11 mouse cellular contexts compared by ENCODE assay signal in genomic region chr11:95827168-95827447, GRCm38 (mm10). TPM values are rescaled to one million over a fixed set of nuclear protein-coding genes. Genes with fewer than 3 reads are reported as not detected.
DNase-seq lines count a peak whose midpoint lies in the region; ATAC-seq and TF ChIP-seq lines count a peak whose summit lies in the region.
"Had no signal": no experiment of that assay in that cellular context is flagged by ENCODE, and none has a peak within 500 bp of the region (broad histone marks: within the 10 kb centered on the region; RNA-seq: fewer than 3 reads in every experiment).

No protein-coding gene starts in this region.

- H3K4me1 ChIP-seq in heart, embryonic 16.5 days (ENCODE audit: control insufficient read depth, insufficient read depth, low read length), result peaks cover 35% of the 10 kb centered on the region
- peaks cover 52% of the 10 kb centered on the region for H3K4me1 ChIP-seq in heart, embryonic 10.5 days
- H3K4me1 ChIP-seq in MEL (ENCODE audit: control insufficient read depth in 1 of 2, insufficient read depth in 2 of 2, low read length in 2 of 2), result peaks cover 29 to 44% of the 10 kb centered on the region in 2 experiments
- H3K4me1 ChIP-seq in liver, embryonic 16.5 days (ENCODE audit: control insufficient read depth, low read depth, low read length), result peaks cover 57% of the 10 kb centered on the region

- peak in 1 of 2 experiments; percentile 26; a peak in 1 of 4 replicates for TF ChIP-seq EP300 in MEL (IDR thresholded peaks at IDR 0.05; ENCODE audit: low read depth in 1 of 2, low read length in 2 of 2)

- ATAC-seq in heart, embryonic 16.5 days (replicated peaks; ENCODE audit: extremely low read depth, insufficient read depth, low FRiP score), result no peak
- no peak for ATAC-seq in liver, embryonic 16.5 days (ENCODE audit: low read depth)
- ATAC-seq: midbrain, embryonic 15.5 days had no signal

- peak overlapping the region; percentile 51 for H3K27ac ChIP-seq in heart, embryonic 16.5 days (ENCODE audit: low read length)
- no peak overlapping the region for H3K27ac ChIP-seq in heart, embryonic 10.5 days
- H3K27ac ChIP-seq in MEL (ENCODE audit: control insufficient read depth, low read depth, low read length), result peak overlapping the region; percentile 8
- H3K27ac ChIP-seq in liver, embryonic 16.5 days (ENCODE audit: low read length), result peak overlapping the region; percentile 83
- H3K27ac ChIP-seq: limb, embryonic 15.5 days; macrophage; midbrain, embryonic 15.5 days had no signal

- TF ChIP-seq RAD21 in MEL (IDR thresholded peaks at IDR 0.05; ENCODE audit: low read depth, low read length), result no peak

- WGBS in heart, embryonic 16.5 days, result 19% methylated on average over 3 of the region's 3 CpGs
- 23% methylated on average over 3 of the region's 3 CpGs for WGBS in heart, embryonic 10.5 days
- WGBS in liver, embryonic 16.5 days (ENCODE audit: insufficient replicate concordance), result 8% methylated on average over 3 of the region's 3 CpGs

- peak overlapping the region; percentile 50; the same call in 1 of the 2 replicates for H3K9ac ChIP-seq in heart, embryonic 16.5 days (ENCODE audit: low read length)
- peak overlapping the region; percentile 4; the same call in 1 of the 2 replicates for H3K9ac ChIP-seq in MEL (ENCODE audit: control insufficient read depth, low read depth, low read length, poor library complexity, severe bottlenecking)
- peak overlapping the region; percentile 55 for H3K9ac ChIP-seq in liver, embryonic 16.5 days (ENCODE audit: low read depth, low read length)
- H3K9ac ChIP-seq: limb, embryonic 15.5 days; midbrain, embryonic 15.5 days had no signal

- TF ChIP-seq CTCF in MEL (IDR thresholded peaks at IDR 0.05 in 2 of 3, conservative IDR thresholded peaks at IDR 0.05 in 1 of 3; ENCODE audit: control insufficient read depth in 1 of 3, insufficient read depth in 1 of 3, low read depth in 2 of 3, low read length in 3 of 3, poor library complexity in 1 of 3, severe bottlenecking in 1 of 3), result no peak

- H3K27me3 ChIP-seq in heart, embryonic 16.5 days (ENCODE audit: control insufficient read depth, insufficient read depth, low read length), result peaks cover 36% of the 10 kb centered on the region
- peaks cover 81% of the 10 kb centered on the region for H3K27me3 ChIP-seq in heart, embryonic 10.5 days (ENCODE audit: insufficient read depth, poor library complexity, severe bottlenecking)
- H3K27me3 ChIP-seq in MEL (ENCODE audit: control insufficient read depth in 1 of 2, insufficient read depth in 2 of 2, low read length in 2 of 2), result no peaks in the 10 kb centered on the region
- peaks cover 45% of the 10 kb centered on the region for H3K27me3 ChIP-seq in liver, embryonic 16.5 days (ENCODE audit: control insufficient read depth, insufficient read depth, low read depth, low read length)

- DNase-seq in heart, embryonic 10.5 days (ENCODE audit: low spot score), result no peak
- DNase-seq in ES-CJ7 (ENCODE audit: low read depth, low spot score), result peak; percentile 37
- DNase-seq in MEL (ENCODE audit: low read depth, low spot score), result no peak
- no peak for DNase-seq in layer of hippocampus, adult 9-11 months
- DNase-seq in layer of hippocampus, postnatal 14 days (ENCODE audit: low spot score in 2 of 2), result no peak

- H3K79me2 ChIP-seq in MEL (ENCODE audit: control insufficient read depth, insufficient read depth, low read length, poor library complexity), result peaks cover 5% of the 10 kb centered on the region; the same call in 1 of the 2 replicates

- H3K9me3 ChIP-seq in heart, embryonic 16.5 days (replicated peaks; ENCODE audit: control insufficient read depth, low read length), result no peaks in the 10 kb centered on the region
- no peaks in the 10 kb centered on the region for H3K9me3 ChIP-seq in heart, embryonic 10.5 days
- no peaks in the 10 kb centered on the region for H3K9me3 ChIP-seq in MEL (replicated peaks; ENCODE audit: insufficient read depth, low read length)
- no peaks in the 10 kb centered on the region for H3K9me3 ChIP-seq in liver, embryonic 16.5 days (replicated peaks; ENCODE audit: control insufficient read depth, low read length)
- H3K9me3 ChIP-seq: limb, embryonic 15.5 days; midbrain, embryonic 15.5 days had no signal

- H3K4me3 ChIP-seq in heart, embryonic 16.5 days (ENCODE audit: low read length), result no peak overlapping the region
- H3K4me3 ChIP-seq in heart, embryonic 10.5 days, result no peak overlapping the region
- H3K4me3 ChIP-seq in MEL (ENCODE audit: control insufficient read depth in 1 of 2, insufficient read depth in 1 of 2, low read depth in 2 of 2, low read length in 2 of 2), result peak overlapping the region in 1 of 2 experiments; percentile 3; a peak in 1 of 4 replicates
- peak overlapping the region; percentile 47 for H3K4me3 ChIP-seq in liver, embryonic 16.5 days (ENCODE audit: low read depth, low read length)
- H3K4me3 ChIP-seq: limb, embryonic 15.5 days; midbrain, embryonic 15.5 days had no signal

- no peak overlapping the region for H3K4me2 ChIP-seq in heart, embryonic 16.5 days (ENCODE audit: low read depth, low read length)
- peak overlapping the region; percentile 39 for H3K4me2 ChIP-seq in liver, embryonic 16.5 days (ENCODE audit: low read depth, low read length)
- H3K4me2 ChIP-seq: limb, embryonic 15.5 days; midbrain, embryonic 15.5 days had no signal

- H3K36me3 ChIP-seq in heart, embryonic 16.5 days (ENCODE audit: control insufficient read depth, insufficient read depth), result no peaks in the 10 kb centered on the region
- 0 out of 2 replicates have a peak, but pooled peaks cover 3% of the 10 kb centered on the region for H3K36me3 ChIP-seq in heart, embryonic 10.5 days
- H3K36me3 ChIP-seq in MEL (ENCODE audit: control insufficient read depth in 1 of 2, insufficient read depth in 2 of 2, low read length in 2 of 2), result peaks cover 0 to 32% of the 10 kb centered on the region in 2 experiments; a peak in 2 of 4 replicates
- H3K36me3 ChIP-seq in liver, embryonic 16.5 days (ENCODE audit: control insufficient read depth, insufficient read depth), result no peaks in the 10 kb centered on the region
- H3K36me3 ChIP-seq: limb, embryonic 15.5 days; midbrain, embryonic 15.5 days had no signal

- no peak for TF ChIP-seq POLR2A in MEL (IDR thresholded peaks at IDR 0.05; ENCODE audit: control insufficient read depth in 1 of 2, insufficient read depth in 1 of 2, low read depth in 1 of 2, low read length in 2 of 2, poor library complexity in 1 of 2)

TF ChIP-seq in MEL, 35 proteins besides CTCF, POLR2A, EP300 and RAD21:
- TF ChIP-seq RCOR1 (IDR thresholded peaks at IDR 0.05; ENCODE audit: low read depth, low read length) (peak; percentile 53), ETS1 (IDR thresholded peaks at IDR 0.05; ENCODE audit: low read depth, low read length) (peak; percentile 18; the same call in 1 of the 2 replicates), ZKSCAN1 (IDR thresholded peaks at IDR 0.05; ENCODE audit: low read depth, low read length) (no peak)

RNA-seq across cellular contexts. Expression of gene Phospho1, which starts 2.8 kb away (rescaled TPM):
- 3.2 and 3.3 TPM in 2 replicates for polyA plus RNA-seq in heart, embryonic 16.5 days (2015; fragmentation: Nextera tagmentation; extraction: Ambion mirVana)
- polyA plus RNA-seq in heart, embryonic 10.5 days (2016; fragmentation: Nextera tagmentation; extraction: Ambion mirVana), result 0.31 and 0.42 TPM in 2 replicates
- total RNA-seq in MEL (2012; rRNA removed), result 15.4 and 17.7 TPM in 2 replicates
- polyA plus RNA-seq in MEL (2012; ENCODE audit: insufficient read depth in 1 of 2, insufficient read length in 2 of 2, low read depth in 1 of 2, low replicate concordance in 2 of 2, missing spikeins in 1 of 2), result 10 to 100 TPM in 1 of 2 experiments, not detected in 1; 76.0 TPM
- polyA plus RNA-seq in liver, embryonic 16.5 days (2015; fragmentation: Nextera tagmentation; extraction: Ambion mirVana), result 6.5 and 7.7 TPM in 2 replicates
- 10 to 100 TPM; 43.7 to 46.5 TPM for total RNA-seq in layer of hippocampus, postnatal 14 days (2021)
- polyA plus RNA-seq: hindbrain, embryonic 11.5 days; midbrain, embryonic 15.5 days had no signal

RNA-seq across cellular contexts. Expression of gene Gngt2, which starts 9.9 kb away (rescaled TPM):
- 30.3 and 34.7 TPM in 2 replicates for polyA plus RNA-seq in heart, embryonic 16.5 days (2015; fragmentation: Nextera tagmentation; extraction: Ambion mirVana)
- polyA plus RNA-seq in heart, embryonic 10.5 days (2016; fragmentation: Nextera tagmentation; extraction: Ambion mirVana), result 43.2 and 60.8 TPM in 2 replicates
- 23.5 and 24.0 TPM in 2 replicates for total RNA-seq in MEL (2012; rRNA removed)
- polyA plus RNA-seq in MEL (2012; ENCODE audit: insufficient read depth in 1 of 2, insufficient read length in 2 of 2, low read depth in 1 of 2, low replicate concordance in 2 of 2, missing spikeins in 1 of 2), result 10 to 100 TPM in 1 of 2 experiments, not detected in 1; 25.9 TPM
- 21.1 and 23.2 TPM in 2 replicates for polyA plus RNA-seq in liver, embryonic 16.5 days (2015; fragmentation: Nextera tagmentation; extraction: Ambion mirVana)
- 1 to 10 TPM; 1.8 to 2.6 TPM for total RNA-seq in layer of hippocampus, postnatal 14 days (2021)

RNA-seq across cellular contexts. Expression of gene Abi3, which starts 15.2 kb away (rescaled TPM):
- 19.6 and 28.0 TPM in 2 replicates for polyA plus RNA-seq in heart, embryonic 16.5 days (2015; fragmentation: Nextera tagmentation; extraction: Ambion mirVana)
- polyA plus RNA-seq in heart, embryonic 10.5 days (2016; fragmentation: Nextera tagmentation; extraction: Ambion mirVana), result 26.6 and 32.4 TPM in 2 replicates
- 3.2 and 3.3 TPM in 2 replicates for total RNA-seq in MEL (2012; rRNA removed)
- 10 to 100 TPM in 1 of 2 experiments, not detected in 1; 15.4 TPM for polyA plus RNA-seq in MEL (2012; ENCODE audit: insufficient read depth in 1 of 2, insufficient read length in 2 of 2, low read depth in 1 of 2, low replicate concordance in 2 of 2, missing spikeins in 1 of 2)
- 5.3 and 7.6 TPM in 2 replicates for polyA plus RNA-seq in liver, embryonic 16.5 days (2015; fragmentation: Nextera tagmentation; extraction: Ambion mirVana)
- 1 to 10 TPM; 6.0 to 6.7 TPM for total RNA-seq in layer of hippocampus, postnatal 14 days (2021)

Comparison
In these comparisons a context has a peak if more than half of its experiments do, and no peak if none do; other contexts are left out.
1. H3K9ac ChIP-seq: peak in every context shown above with its lines; median percentile 55 in liver, embryonic 16.5 days; 50 in heart, embryonic 16.5 days; 4 in MEL.